Mouse (Mus musculus): ENCODE data around the gene Scrn3.

- TF ChIP-seq POLR2A (IDR thresholded peaks at IDR 0.05; ENCODE audit: borderline replicate concordance, extremely low read depth, insufficient read depth, insufficient read length, poor library complexity, severe bottlenecking): no peak
- TF ChIP-seq CTCF (IDR thresholded peaks at IDR 0.05; ENCODE audit: borderline replicate concordance, extremely low read depth, insufficient read depth, insufficient read length): no peak
Measured at GRCm38 (mm10) chr2:73268836-73269395, 43.5 kb upstream of the Scrn3 start.
